Mouse (Mus musculus) erythroblast, embryonic 14.5 days (primary cell): Measurements from ENCODE around the gene Tns2. TPM values are rescaled to one million over a fixed set of nuclear protein-coding genes. Genes with fewer than 3 reads are reported as not detected.
"Not testable (repeated sequence)": the region's sequence is repeated elsewhere in the genome, so short reads cannot be mapped to it uniquely, and the experiment has no call there.

Experiments used
- H3K27me3 ChIP-seq: 2 replicates; pipeline ENCODE4 v1.6.1; 2012; ENCODE audit warnings: inconsistent platforms; ENCODE audit not compliant: control insufficient read depth
- H3K36me3 ChIP-seq: 2 replicates; pipeline ENCODE4 v1.6.1; 2012; ENCODE audit warnings: mild to moderate bottlenecking, inconsistent platforms; ENCODE audit not compliant: control insufficient read depth
- H3K4me1 ChIP-seq: 2 replicates; pipeline ENCODE4 v1.6.1; 2012; ENCODE audit warnings: inconsistent platforms; ENCODE audit not compliant: control insufficient read depth
- H3K4me3 ChIP-seq: replicated peaks from 2 replicates; pipeline ENCODE3; 2012; ENCODE audit warnings: moderate library complexity, mild to moderate bottlenecking, inconsistent platforms
- H3K9me3 ChIP-seq: 2 replicates; pipeline ENCODE4 v1.6.1; 2012; ENCODE audit warnings: low read length, inconsistent platforms, mixed read lengths; ENCODE audit not compliant: control insufficient read depth
- GATA1 ChIP-seq: IDR thresholded peaks from 2 replicates; pipeline ENCODE4 v1.6.1; 2012; ENCODE audit warnings: low read length, inconsistent platforms, mixed read lengths
- TAL1 ChIP-seq: IDR thresholded peaks from 3 replicates; pipeline ENCODE4 v1.6.1; 2012; ENCODE audit warnings: low read length, inconsistent platforms, mixed read lengths
- polyA plus RNA-seq: library from polyadenylated mRNA; stranded (reverse); fragments of >175 nt; gene quantifications from 2 replicates; pipeline ENCODE4 v1.2.3, GENCODE M21; 2012

Tns2 gene
- polyA plus RNA-seq, 1 experiment: 0.04 TPM

DNA sequence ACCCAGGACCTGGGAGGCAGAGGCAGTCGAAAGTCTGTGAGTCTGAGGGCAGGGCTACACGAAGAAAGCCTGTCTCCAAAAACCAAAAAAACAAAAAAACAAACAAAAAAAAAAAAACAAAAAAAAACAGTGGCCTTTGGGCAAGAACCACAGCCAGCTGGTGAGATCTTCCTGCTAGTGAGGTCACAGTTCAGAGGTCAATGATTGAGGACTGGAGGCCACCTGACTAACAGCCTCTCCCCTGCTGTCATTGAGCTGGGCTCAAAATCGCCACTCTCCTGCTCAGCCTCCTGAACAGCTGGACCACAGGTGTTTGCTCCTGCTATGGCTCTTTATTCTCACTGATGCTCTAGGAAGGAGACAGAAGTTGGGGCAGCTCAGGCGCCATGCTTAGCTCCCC lies 52.4 kb downstream of the Tns2 start:
- no peak overlapping the region for H3K4me3 ChIP-seq
- peaks cover 34% of the 10 kb centered on the region for H3K36me3 ChIP-seq
- H3K4me1 ChIP-seq: peaks cover 37% of the 10 kb centered on the region
- no peak for TF ChIP-seq TAL1
- TF ChIP-seq GATA1: no peak
- H3K27me3 ChIP-seq: no peaks in the 10 kb centered on the region
- no peaks in the 10 kb centered on the region; the same call in none of the 2 replicates for H3K9me3 ChIP-seq

DNA sequence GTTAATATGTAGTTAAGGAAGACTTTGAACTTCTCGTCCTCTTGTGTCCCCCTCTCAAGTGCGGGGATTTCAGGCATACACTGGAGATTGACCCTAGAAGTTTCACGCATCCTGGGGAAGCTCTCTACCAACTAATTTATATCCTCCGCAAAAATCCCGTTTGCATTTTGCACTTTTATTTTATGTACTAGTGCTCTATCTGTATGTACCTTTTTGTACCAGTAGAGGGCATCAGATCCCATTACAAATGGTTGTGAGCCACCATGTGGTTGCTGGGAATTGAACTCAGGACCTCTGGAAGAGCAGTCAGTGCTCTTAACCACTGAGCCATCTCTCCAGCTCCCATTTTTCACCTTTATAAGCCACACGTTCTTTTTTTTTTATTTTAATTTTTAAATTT lies 54.8 kb downstream of the Tns2 start:
- not testable (repeated sequence) for H3K27me3 ChIP-seq, H3K4me3 ChIP-seq, H3K9me3 ChIP-seq
- Histone ChIP-seq H3K4me1 (peaks cover 22% of the 10 kb centered on the region), H3K36me3 (peaks cover 45% of the 10 kb centered on the region)

DNA sequence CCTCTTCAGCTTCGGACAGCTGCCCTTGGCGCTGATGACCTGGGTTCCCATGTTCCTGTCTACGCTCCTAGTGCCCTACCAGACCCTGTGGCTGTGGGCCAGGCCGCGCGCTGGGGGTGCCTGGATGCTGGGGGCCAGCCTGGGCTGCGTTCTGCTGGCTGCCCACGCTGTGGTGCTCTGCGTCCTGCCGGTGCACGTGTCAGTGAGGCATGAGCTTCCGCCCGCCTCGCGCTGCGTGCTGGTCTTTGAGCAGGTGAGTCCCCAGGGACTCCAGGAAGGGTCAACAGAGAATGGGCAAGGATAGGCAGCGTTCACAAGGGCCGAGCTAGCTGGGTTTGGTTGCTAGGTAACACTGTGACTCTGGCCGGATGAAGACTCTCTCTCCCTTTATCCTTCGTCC lies 56.6 kb downstream of the Tns2 start:
- Histone ChIP-seq H3K27me3 (no peaks in the 10 kb centered on the region), H3K4me1 (peaks cover 7% of the 10 kb centered on the region), H3K36me3 (peaks cover 57% of the 10 kb centered on the region), H3K9me3 (no peaks in the 10 kb centered on the region; the same call in none of the 2 replicates), H3K4me3 (no peak overlapping the region)
- TF ChIP-seq GATA1 (no peak), TAL1 (no peak)

DNA sequence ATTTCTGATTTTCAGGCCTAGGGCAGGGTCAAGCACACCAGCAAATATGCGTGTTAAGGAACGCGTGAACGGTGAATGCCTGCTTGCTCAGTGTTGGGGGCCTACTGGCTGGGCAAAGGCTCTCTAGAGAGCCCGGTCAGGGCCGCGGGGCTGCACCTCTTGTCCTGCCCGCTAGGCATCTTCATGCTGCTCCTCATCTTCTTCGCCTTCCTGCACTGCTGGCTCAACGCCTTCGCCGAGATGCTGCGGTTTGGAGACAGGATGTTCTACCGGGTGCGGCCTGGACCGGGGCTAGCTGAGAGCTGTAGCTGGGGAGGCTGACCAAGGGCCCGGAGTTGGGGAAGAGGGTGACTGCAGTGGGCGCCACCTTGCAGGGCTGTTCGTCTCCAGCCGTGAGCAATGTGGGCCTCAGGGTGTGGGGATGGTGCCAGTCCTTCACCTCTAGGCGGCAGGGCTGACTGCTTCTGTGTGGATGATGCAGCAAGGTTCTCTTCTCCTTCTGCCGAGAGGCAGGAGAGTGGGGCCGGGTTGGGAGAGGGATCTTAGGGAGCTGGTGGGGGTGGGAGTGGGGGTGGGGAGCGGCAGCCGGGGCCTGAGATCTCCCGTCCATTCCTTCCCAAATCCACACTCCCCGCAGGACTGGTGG lies 60.3 kb downstream of the Tns2 start:
- Histone ChIP-seq H3K27me3 (no peaks in the 10 kb centered on the region), H3K9me3 (no peaks in the 10 kb centered on the region), H3K4me3 (no peak overlapping the region), H3K36me3 (peaks cover 37% of the 10 kb centered on the region), H3K4me1 (no peaks in the 10 kb centered on the region; the same call in 1 of the 2 replicates)
- no peak for TF ChIP-seq TAL1
- TF ChIP-seq GATA1: no peak

DNA sequence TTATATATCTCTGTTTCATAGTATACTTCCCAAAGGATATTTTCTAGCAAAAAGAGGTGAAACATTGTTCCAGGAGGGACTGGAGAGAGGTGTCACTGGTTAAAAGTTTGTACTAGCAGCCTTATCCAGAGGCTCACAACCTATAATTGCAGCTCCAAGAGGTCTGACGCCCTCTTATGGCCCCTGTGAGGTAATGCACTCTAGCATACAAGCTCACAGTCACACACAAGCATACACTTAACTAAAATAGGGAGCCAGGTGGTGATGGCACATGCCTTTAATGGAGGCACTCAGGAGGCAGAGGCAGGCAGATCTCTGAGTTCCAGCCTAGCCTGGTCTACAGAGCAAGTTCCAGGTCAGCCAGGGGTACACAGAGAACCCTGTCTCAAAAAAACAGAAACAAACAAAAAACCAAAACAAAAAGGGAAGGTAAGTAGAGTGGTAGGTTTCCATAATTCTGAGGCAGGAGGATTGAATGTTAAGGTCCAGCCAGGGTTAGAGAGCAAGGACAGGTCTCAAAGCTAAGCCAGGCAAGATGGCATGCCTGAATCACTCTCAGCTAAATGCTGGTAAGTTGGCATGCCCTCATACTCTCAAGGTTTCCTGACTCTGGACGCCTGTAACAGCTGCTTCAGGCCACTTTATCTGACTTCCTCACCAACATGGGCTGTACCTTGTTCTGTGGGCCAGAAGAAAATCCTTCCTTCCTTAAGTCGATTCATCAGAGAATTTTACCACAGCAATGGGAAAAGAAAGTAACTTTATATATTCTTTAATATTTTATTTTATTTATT lies 63.9 kb downstream of the Tns2 start:
- H3K36me3 ChIP-seq: peaks cover 13% of the 10 kb centered on the region
- H3K4me3 ChIP-seq: no peak overlapping the region
- no peaks in the 10 kb centered on the region for H3K27me3 ChIP-seq
- no peak for TF ChIP-seq TAL1
- no peak for TF ChIP-seq GATA1
- no peaks in the 10 kb centered on the region; the same call in 1 of the 2 replicates for H3K4me1 ChIP-seq
- no peaks in the 10 kb centered on the region for H3K9me3 ChIP-seq

DNA sequence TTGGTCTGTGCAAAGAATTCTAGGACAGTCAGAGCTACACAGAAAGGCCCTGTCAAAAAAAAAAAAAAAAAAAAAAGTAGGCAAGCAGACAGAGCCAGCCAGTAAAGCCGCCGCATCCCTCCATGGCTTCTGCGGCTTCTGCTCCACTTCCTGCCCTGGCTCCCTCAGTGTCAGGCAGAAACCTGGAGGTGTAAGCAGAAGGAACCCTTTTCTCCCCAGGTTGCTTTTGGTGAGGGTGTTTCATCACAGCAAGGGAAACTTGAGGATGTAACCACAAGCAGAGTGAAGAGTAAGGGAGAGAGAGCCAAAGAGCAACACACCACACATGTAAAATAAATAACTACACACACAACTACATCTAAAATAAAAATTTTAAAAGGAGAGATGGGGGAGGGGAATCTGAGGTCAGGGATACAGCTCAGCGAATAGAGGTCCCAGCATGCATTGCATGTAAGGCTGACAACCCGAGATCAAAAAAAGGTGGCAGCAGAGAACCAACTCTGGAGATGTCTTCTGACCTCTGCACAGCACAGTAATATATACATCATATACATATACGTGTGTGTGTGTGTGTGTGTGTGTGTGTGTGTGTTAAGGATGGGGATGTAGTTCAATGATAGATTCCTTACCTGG lies 65.4 kb downstream of the Tns2 start:
- no peak overlapping the region for H3K4me3 ChIP-seq
- H3K27me3 ChIP-seq: no peaks in the 10 kb centered on the region
- no peaks in the 10 kb centered on the region for H3K9me3 ChIP-seq
- H3K4me1 ChIP-seq: no peaks in the 10 kb centered on the region
- H3K36me3 ChIP-seq: peaks cover 8% of the 10 kb centered on the region
- TF ChIP-seq GATA1 (no peak), TAL1 (no peak)

Other genes with a start within 250 kb of the Tns2 start
- not detected in 2 replicates for gene Krt1, start 249.6 kb upstream of the Tns2 start, polyA plus RNA-seq
- gene Krt77, start 230.7 kb upstream of the Tns2 start, polyA plus RNA-seq: not detected in 2 replicates
- gene Krt76, start 207.5 kb upstream of the Tns2 start, polyA plus RNA-seq: not detected in 2 replicates
- gene Krt4, start 175.7 kb upstream of the Tns2 start, polyA plus RNA-seq: not detected in 2 replicates
- not detected in 2 replicates for gene Krt79, start 160.1 kb upstream of the Tns2 start, polyA plus RNA-seq
- gene Krt78, start 146.1 kb upstream of the Tns2 start, polyA plus RNA-seq: 0.01 TPM in 1 of 2 replicates, not detected in the other
- 0.06 and 0.07 TPM in 2 replicates for gene Krt8, start 95.9 kb upstream of the Tns2 start, polyA plus RNA-seq
- gene Krt18, start 72.2 kb upstream of the Tns2 start, polyA plus RNA-seq: 0.13 TPM in 1 of 2 replicates, not detected in the other
- gene Eif4b, start 26.6 kb upstream of the Tns2 start, polyA plus RNA-seq: 8.2 and 8.3 TPM in 2 replicates
- gene Spryd3, start 35.8 kb downstream of the Tns2 start, polyA plus RNA-seq: 1.1 and 1.4 TPM in 2 replicates
- 0.05 TPM in 1 of 2 replicates, not detected in the other for gene Igfbp6, start 43.9 kb downstream of the Tns2 start, polyA plus RNA-seq
- gene Soat2, start 50.1 kb downstream of the Tns2 start, polyA plus RNA-seq: 0.12 and 0.18 TPM in 2 replicates
- gene Zfp740, start 102.8 kb downstream of the Tns2 start, polyA plus RNA-seq: 0.44 and 0.77 TPM in 2 replicates
- gene Csad, start 104.3 kb downstream of the Tns2 start, polyA plus RNA-seq: 0.97 and 1.4 TPM in 2 replicates
- 1.4 and 2.1 TPM in 2 replicates for gene Itgb7, start 131.5 kb downstream of the Tns2 start, polyA plus RNA-seq
- gene Rarg, start 157.1 kb downstream of the Tns2 start, polyA plus RNA-seq: 0.09 TPM in 2 replicates
- not detected in 2 replicates for gene Gm9918, start 170.2 kb downstream of the Tns2 start, polyA plus RNA-seq
- gene Mfsd5, start 179.0 kb downstream of the Tns2 start, polyA plus RNA-seq: 3.2 and 3.5 TPM in 2 replicates
- 12.0 and 15.2 TPM in 2 replicates for gene Espl1, start 195.9 kb downstream of the Tns2 start, polyA plus RNA-seq
- 1.2 and 3.3 TPM in 2 replicates for gene Pfdn5, start 225.7 kb downstream of the Tns2 start, polyA plus RNA-seq
- gene Myg1, start 231.3 kb downstream of the Tns2 start, polyA plus RNA-seq: 6.4 and 8.0 TPM in 2 replicates